Mouse (Mus musculus) liver, embryonic 14 days (tissue): Measurements from ENCODE around the gene Dchs2. TPM values are rescaled to one million over a fixed set of nuclear protein-coding genes. Genes with fewer than 3 reads are reported as not detected.

Experiments used
- polyA plus RNA-seq: library from polyadenylated mRNA; depleted of rRNA; stranded (reverse); fragments of >200 nt; gene quantifications from 2 replicates; pipeline ENCODE4 v1.2.3, GENCODE M21; 2012; rRNA removed

The Dchs2 gene
- under 0.01 and 0.02 TPM in 2 replicates for polyA plus RNA-seq

DNA sequence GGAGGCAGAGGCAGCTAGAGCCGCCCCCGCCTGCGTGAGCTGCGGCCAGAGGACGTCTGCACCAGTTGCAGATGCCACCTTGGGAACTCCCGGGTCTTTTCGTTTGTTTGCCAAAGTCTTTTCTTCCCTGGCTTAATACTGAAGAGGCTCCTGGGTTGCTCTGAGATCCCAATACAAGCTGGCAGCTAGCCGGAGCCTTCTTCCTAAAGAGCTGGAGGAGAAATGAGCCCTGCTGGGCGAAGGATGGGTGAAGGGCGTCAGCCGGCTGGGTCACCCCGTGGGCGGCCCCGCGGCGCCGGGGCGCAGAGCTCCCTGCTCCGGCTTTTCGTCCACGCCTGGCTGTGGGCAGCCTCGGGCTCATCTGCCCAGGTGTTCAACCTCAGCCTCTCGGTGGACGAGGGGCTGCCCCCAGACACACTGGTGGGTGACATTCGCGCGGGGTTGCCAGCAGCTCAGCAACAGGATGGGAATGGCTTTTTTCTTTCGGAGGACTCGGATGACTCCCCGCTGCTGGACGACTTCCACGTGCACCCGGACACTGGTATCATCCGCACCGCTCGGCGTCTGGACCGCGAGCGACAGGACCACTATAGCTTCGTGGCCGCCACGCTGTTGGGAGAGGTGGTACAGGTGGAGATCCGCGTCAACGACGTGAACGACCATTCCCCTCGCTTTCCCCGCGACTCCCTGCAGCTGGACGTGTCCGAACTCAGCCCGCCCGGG is at the start of gene Dchs2:
TSS of gene Dchs2 (plus strand) at position 223 of the 723 bp plus-strand sequence.

Other genes with a start within 250 kb of the Dchs2 start
- gene Lrat, start 224.0 kb upstream of the Dchs2 start, polyA plus RNA-seq, result 0.66 and 0.74 TPM in 2 replicates
- 248 and 260 TPM in 2 replicates for gene Fgg, start 120.2 kb upstream of the Dchs2 start, polyA plus RNA-seq
- gene Fga, start 101.9 kb upstream of the Dchs2 start, polyA plus RNA-seq, result 194 and 213 TPM in 2 replicates
- gene Fgb, start 78.1 kb upstream of the Dchs2 start, polyA plus RNA-seq, result 183 and 198 TPM in 2 replicates
- 35.3 and 39.2 TPM in 2 replicates for gene Plrg1, start 72.4 kb upstream of the Dchs2 start, polyA plus RNA-seq